Mouse (Mus musculus): ENCODE measurements at regions not wholly inside any gene's neighbourhood (a gene's known extent, or its start where the extent isn't known, plus 50 kb on each side); places are given as distances from the start of the nearest gene placed in this dataset.

DNA sequence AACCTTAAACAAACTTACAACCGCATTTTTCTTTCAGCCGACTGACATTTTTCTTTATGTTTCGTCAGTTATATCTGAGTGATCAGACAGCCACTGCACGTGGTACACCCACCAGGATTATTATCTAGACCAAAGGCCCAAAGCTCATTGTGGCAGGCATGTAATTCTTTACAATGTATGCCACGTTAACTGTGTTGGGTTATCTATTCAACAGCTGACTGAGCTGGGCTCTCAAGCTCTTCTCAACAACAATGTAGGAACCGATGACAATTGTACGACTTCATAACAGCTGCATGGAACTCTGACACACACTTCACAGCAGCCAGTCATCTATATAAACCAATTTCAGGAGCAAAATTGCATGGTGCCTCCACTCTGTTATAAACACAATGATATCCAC is 787.8 kb downstream of the Nr4a2 start:
- no peaks in the 10 kb centered on the region for H3K27me3 ChIP-seq (ENCODE audit: insufficient read depth, low read length)
- no peaks in the 10 kb centered on the region for H3K9me3 ChIP-seq (replicated peaks; ENCODE audit: low read length)
- H3K4me2 ChIP-seq (ENCODE audit: low read length), result no peak overlapping the region
- H3K27ac ChIP-seq, result no peak overlapping the region
- H3K4me1 ChIP-seq (replicated peaks; ENCODE audit: insufficient read depth, low read length), result no peaks in the 10 kb centered on the region
- DNase-seq (ENCODE audit: low spot score) (no peak), ATAC-seq (replicated peaks; ENCODE audit: low FRiP score, low read depth) (no peak)
- H3K9ac ChIP-seq (ENCODE audit: low read depth, low read length), result no peak overlapping the region
- H3K4me3 ChIP-seq (replicated peaks; ENCODE audit: low read depth, low read length), result no peak overlapping the region
- H3K36me3 ChIP-seq (ENCODE audit: insufficient read depth, low read length), result no peaks in the 10 kb centered on the region
- 67% methylated on average over 7 of the region's 7 CpGs for WGBS
- TF ChIP-seq CTCF (IDR thresholded peaks at IDR 0.05; ENCODE audit: low read depth), result no peak

GRCm38 (mm10) chr2:56364065-56364464 is 759.7 kb downstream of the Nr4a2 start:
- no peak for ATAC-seq (replicated peaks; ENCODE audit: low FRiP score, low read depth)
- TF ChIP-seq CTCF (IDR thresholded peaks at IDR 0.05; ENCODE audit: low read depth), result no peak
- Histone ChIP-seq H3K27ac (no peak overlapping the region), H3K9ac (ENCODE audit: low read depth, low read length) (no peak overlapping the region), H3K4me1 (replicated peaks; ENCODE audit: insufficient read depth, low read length) (no peaks in the 10 kb centered on the region), H3K4me2 (ENCODE audit: low read length) (no peak overlapping the region), H3K27me3 (ENCODE audit: insufficient read depth, low read length) (no peaks in the 10 kb centered on the region), H3K4me3 (replicated peaks; ENCODE audit: low read depth, low read length) (no peak overlapping the region), H3K9me3 (replicated peaks; ENCODE audit: low read length) (no peaks in the 10 kb centered on the region), H3K36me3 (ENCODE audit: insufficient read depth, low read length) (no peaks in the 10 kb centered on the region)
- no peak for DNase-seq (ENCODE audit: low spot score)
- WGBS, result 46% methylated on average over 3 of the region's 3 CpGs

All from kidney, postnatal 0 days (tissue).